Mouse (Mus musculus) T-helper 2 cell (primary cell): ENCODE measurements at regions not wholly inside any gene's neighbourhood (a gene's known extent, or its start where the extent isn't known, plus 50 kb on each side); places are given as distances from the start of the nearest gene placed in this dataset.

Experiments used
- in situ Hi-C: fragments of 300-600 bp; cut with MboI, MseI; formaldehyde crosslinking; loops from one replicate; pipeline ENCODE4 v1.15.1; 2025; ENCODE audit warnings: high pct_unique_total_duplicates

- in situ Hi-C loops = no loop called here
These were observed 111.7 kb upstream of the Vangl1 start for GRCm38 (mm10) chr3:102316151-102316550.

DNA sequence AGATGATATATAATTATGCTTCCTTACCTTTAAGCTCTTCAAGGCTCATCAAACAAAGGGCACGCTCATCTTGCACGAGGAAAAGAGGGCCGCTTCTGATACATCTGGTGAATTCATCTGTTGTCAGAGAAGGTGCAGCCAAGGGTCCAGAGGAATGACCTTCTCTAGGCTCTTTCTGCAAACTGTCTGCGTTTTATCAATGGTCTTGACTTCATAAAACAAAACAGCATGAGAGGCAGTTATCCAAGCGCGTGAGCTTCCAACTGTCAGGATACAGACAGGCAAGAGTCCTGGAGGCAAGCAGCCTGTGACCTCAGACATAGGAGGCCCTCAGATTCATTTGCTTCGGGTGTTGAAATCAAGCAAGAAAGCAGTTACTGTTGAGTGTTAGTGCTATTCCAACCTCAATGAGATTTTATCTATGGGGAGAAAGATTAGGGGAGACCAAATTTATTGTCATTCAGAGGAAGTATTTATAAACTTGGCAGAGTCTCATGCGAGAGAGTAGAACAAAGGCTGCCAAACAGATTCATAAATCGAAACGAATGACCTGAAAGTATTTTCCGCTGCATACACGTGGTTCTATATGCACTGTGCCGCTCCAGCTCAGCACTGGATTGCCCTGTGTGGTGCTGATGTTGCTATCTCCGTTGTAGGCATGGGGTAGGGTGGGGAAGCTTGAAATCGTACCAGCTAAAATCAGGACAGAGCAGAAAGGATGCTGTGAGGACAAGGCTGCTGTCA lies 107.2 kb upstream of the Vangl1 start:
- in situ Hi-C loops = no loop called here

DNA sequence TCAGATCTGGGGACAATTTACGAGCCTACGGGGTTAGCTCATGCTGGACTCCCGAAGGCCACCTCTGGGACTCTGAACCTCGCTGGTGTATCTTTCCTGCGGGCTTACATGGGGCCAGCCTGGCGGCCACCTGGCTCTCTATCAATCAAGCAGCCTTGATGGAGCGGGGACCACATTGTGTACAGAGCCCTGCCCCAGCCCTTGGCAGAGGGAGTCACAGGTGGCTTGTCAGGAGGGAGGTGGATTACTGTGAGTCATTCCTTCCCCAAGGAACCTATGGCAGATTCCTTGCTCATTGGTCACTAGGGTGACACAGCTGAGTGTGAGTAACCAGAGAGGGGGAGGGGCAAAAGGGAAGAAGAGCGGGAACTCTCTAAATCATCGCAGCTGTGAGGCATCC lies 105.8 kb upstream of the Vangl1 start:
- in situ Hi-C loops = no loop called here

GRCm38 (mm10) chr3:102309756-102310155 lies 105.3 kb upstream of the Vangl1 start:
- in situ Hi-C loops = no loop called here

DNA sequence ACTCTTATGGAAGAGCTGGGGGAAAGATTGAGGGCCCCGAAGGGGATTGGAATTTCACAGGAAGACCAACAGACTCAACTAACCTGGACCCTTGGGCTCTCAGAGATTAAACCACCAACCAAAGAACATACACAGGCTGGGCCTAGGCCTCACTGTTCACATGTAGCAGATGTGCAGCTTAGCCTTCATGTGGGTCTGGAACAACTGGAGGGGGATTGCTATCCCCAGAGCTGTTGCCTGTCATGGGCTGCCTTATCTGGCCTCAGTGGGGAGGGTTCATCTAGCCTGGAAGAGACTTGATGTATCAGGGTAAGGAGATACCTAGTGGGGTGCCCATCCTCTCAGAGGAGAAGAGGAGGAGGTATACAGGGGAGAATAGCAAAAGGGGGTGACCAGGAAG lies 103.2 kb upstream of the Vangl1 start:
- in situ Hi-C loops = no loop called here

DNA sequence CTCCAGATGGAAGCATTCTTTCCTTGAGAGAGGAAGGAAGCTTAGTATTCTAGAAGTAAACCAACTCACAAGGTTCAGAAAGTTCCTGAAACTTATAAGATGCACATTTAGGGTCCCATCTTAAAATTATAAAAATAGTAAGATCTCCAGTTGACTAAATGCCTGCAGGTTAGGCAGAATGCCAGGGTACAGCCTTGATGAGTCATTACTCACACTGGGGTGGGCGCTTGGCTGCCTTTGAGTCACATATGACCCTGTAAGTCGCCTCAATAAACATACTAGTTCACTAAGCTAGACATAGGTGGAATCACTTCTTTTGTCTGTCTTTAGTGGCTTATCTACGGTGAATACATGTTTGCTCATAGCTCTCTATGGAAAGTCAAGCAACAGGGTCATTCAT lies 87.9 kb upstream of the Vangl1 start:
- in situ Hi-C loops = no loop called here

DNA sequence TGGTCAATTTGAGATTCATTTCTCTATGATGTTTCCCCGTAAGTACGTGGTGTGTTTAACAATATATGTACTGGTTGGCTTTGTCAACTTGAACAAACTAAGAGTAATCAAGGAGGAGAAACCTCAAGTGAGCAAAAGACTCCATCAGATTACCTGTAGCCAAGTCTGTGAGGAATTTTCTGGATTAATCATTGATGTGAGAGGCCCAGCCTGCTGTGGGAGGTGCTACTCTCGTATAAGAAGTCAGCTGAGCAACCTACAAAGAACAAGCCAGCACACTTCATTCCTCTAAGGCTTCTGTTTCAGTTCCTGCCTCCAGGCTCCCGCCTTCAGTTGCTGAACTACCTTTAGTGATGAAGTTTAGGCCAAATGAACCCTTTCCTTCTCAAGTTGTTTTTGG lies 77.5 kb upstream of the Vangl1 start:
- in situ Hi-C loops = no loop called here

- in situ Hi-C loops = no loop called here
These were observed 72.3 kb upstream of the Vangl1 start for GRCm38 (mm10) chr3:102276758-102277157.

DNA sequence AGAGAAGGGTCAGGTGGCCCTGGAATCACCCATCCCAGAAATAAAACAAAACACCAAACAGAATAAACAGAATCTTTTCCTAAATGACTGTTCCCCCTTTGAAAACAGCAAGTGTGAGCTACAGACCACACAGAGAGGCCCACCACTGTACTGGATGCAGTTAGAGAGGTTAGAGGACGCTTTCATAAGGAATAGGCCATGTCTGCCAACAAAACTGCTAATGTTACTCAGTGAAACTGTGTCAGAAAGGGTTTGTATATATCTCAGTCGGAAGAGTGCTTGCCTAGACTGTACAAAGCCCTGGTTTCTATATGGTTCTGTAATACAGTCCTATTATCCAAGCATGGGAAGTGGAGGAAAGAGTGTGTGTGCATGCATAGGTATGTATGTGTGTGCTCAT lies 71.8 kb upstream of the Vangl1 start:
- in situ Hi-C loops = no loop called here

GRCm38 (mm10) chr3:102275256-102276022 lies 70.9 kb upstream of the Vangl1 start:
- in situ Hi-C loops = no loop called here

GRCm38 (mm10) chr3:102270779-102271178 lies 66.3 kb upstream of the Vangl1 start:
- in situ Hi-C loops = no loop called here

- in situ Hi-C loops = no loop called here
These were observed 65.8 kb upstream of the Vangl1 start for GRCm38 (mm10) chr3:102270257-102270656.

- in situ Hi-C loops = no loop called here
These were observed 61.6 kb upstream of the Vangl1 start for GRCm38 (mm10) chr3:102266136-102266535.

- in situ Hi-C loops = no loop called here
These were observed 60.7 kb upstream of the Vangl1 start for GRCm38 (mm10) chr3:102265146-102265545.

GRCm38 (mm10) chr3:102263326-102263725 lies 58.8 kb upstream of the Vangl1 start:
- in situ Hi-C loops = no loop called here

DNA sequence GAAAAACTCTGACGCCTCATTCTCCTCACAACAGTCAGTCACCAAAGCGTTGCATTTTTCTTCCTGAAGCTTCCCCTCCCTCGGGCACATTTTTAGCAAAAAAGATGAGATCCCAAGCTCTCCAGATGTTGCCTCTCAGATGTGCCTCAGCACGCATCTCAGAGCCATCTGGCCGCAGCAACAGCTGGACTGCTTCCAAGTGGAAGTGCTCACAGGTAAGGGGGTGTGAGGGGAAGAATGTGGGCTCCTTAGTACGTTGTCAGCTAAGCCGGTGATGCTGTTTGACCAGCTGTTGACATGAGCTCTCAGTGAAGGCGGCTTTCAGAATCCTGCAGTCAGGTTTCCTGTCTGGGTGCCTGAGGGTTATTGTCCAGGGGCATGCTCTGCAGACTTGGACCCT lies 58.2 kb upstream of the Vangl1 start:
- in situ Hi-C loops = no loop called here

- in situ Hi-C loops = no loop called here
These were observed 57.0 kb upstream of the Vangl1 start for GRCm38 (mm10) chr3:102261517-102261916.
